Mouse (Mus musculus): ENCODE data around the gene Arrdc2. TPM values are rescaled to one million over a fixed set of nuclear protein-coding genes. Genes with fewer than 3 reads are reported as not detected.

Arrdc2 gene
- polyA plus RNA-seq, 1 experiment, result 73.8 TPM

GRCm38 (mm10) chr8:70849333-70849990 lies 9.9 kb upstream of the Arrdc2 start:
- H3K27me3 ChIP-seq (ENCODE audit: control insufficient read depth, insufficient read depth, low read length), result no peaks in the 10 kb centered on the region
- H3K4me3 ChIP-seq (ENCODE audit: extremely low read depth, insufficient read depth, insufficient read length), result no peak overlapping the region
- no peak for TF ChIP-seq POLR2A (IDR thresholded peaks at IDR 0.05; ENCODE audit: low read depth, low read length)
- no peak for TF ChIP-seq CTCF (IDR thresholded peaks at IDR 0.05; ENCODE audit: extremely low read depth, insufficient read depth, insufficient read length, insufficient replicate concordance)
- DNase-seq (ENCODE audit: low read depth in 1 of 2, low spot score in 2 of 2), result no peak
- no peaks in the 10 kb centered on the region for H3K36me3 ChIP-seq (ENCODE audit: control insufficient read depth, insufficient read depth, low read length)
- no peak overlapping the region for H3K27ac ChIP-seq (ENCODE audit: insufficient read depth, low read length)
- H3K4me1 ChIP-seq (ENCODE audit: control insufficient read depth, insufficient read depth, insufficient read length), result peaks cover 7% of the 10 kb centered on the region; the same call in 1 of the 2 replicates
- WGBS, result 90% methylated on average over 3 of the region's 3 CpGs

GRCm38 (mm10) chr8:70846371-70847154 lies 7.0 kb upstream of the Arrdc2 start:
- Histone ChIP-seq H3K27ac (ENCODE audit: insufficient read depth, low read length) (no peak overlapping the region), H3K27me3 (ENCODE audit: control insufficient read depth, insufficient read depth, low read length) (no peaks in the 10 kb centered on the region), H3K4me1 (ENCODE audit: control insufficient read depth, insufficient read depth, insufficient read length) (no peaks in the 10 kb centered on the region), H3K4me3 (ENCODE audit: extremely low read depth, insufficient read depth, insufficient read length) (no peak overlapping the region), H3K36me3 (ENCODE audit: control insufficient read depth, insufficient read depth, low read length) (no peaks in the 10 kb centered on the region)
- TF ChIP-seq POLR2A (IDR thresholded peaks at IDR 0.05; ENCODE audit: low read depth, low read length) (no peak), CTCF (IDR thresholded peaks at IDR 0.05; ENCODE audit: extremely low read depth, insufficient read depth, insufficient read length, insufficient replicate concordance) (peak; percentile 45; the same call in 1 of the 2 replicates)
- WGBS, result 47% methylated on average over 15 of the region's 15 CpGs
- peak in 1 of 2 experiments; percentile 40 for DNase-seq (ENCODE audit: low read depth in 1 of 2, low spot score in 2 of 2)

GRCm38 (mm10) chr8:70845108-70845507 lies 5.6 kb upstream of the Arrdc2 start:
- DNase-seq (ENCODE audit: low read depth in 1 of 2, low spot score in 2 of 2), result no peak
- Histone ChIP-seq H3K36me3 (ENCODE audit: control insufficient read depth, insufficient read depth, low read length) (no peaks in the 10 kb centered on the region), H3K4me3 (ENCODE audit: extremely low read depth, insufficient read depth, insufficient read length) (no peak overlapping the region), H3K4me1 (ENCODE audit: control insufficient read depth, insufficient read depth, insufficient read length) (peaks cover 1% of the 10 kb centered on the region; the same call in 1 of the 2 replicates), H3K27ac (ENCODE audit: insufficient read depth, low read length) (no peak overlapping the region), H3K27me3 (ENCODE audit: control insufficient read depth, insufficient read depth, low read length) (no peaks in the 10 kb centered on the region)
- 61% methylated on average over 5 of the region's 5 CpGs for WGBS
- TF ChIP-seq CTCF (IDR thresholded peaks at IDR 0.05; ENCODE audit: extremely low read depth, insufficient read depth, insufficient read length, insufficient replicate concordance) (no peak), POLR2A (IDR thresholded peaks at IDR 0.05; ENCODE audit: low read depth, low read length) (no peak)

- no peaks in the 10 kb centered on the region for H3K36me3 ChIP-seq (ENCODE audit: control insufficient read depth, insufficient read depth, low read length)
- WGBS, result 5% methylated on average over 6 of the region's 6 CpGs
- H3K27me3 ChIP-seq (ENCODE audit: control insufficient read depth, insufficient read depth, low read length), result no peaks in the 10 kb centered on the region
- TF ChIP-seq CTCF (IDR thresholded peaks at IDR 0.05; ENCODE audit: extremely low read depth, insufficient read depth, insufficient read length, insufficient replicate concordance), result peak; percentile 99
- TF ChIP-seq POLR2A (IDR thresholded peaks at IDR 0.05; ENCODE audit: low read depth, low read length), result no peak
- peaks cover 3% of the 10 kb centered on the region; the same call in 1 of the 2 replicates for H3K4me1 ChIP-seq (ENCODE audit: control insufficient read depth, insufficient read depth, insufficient read length)
- no peak overlapping the region for H3K4me3 ChIP-seq (ENCODE audit: extremely low read depth, insufficient read depth, insufficient read length)
- peak; percentile 65 to 88 for DNase-seq (ENCODE audit: low read depth in 1 of 2, low spot score in 2 of 2)
- 0 out of 2 replicates have a peak overlapping the region, but pooled peaks have one; percentile 19 for H3K27ac ChIP-seq (ENCODE audit: insufficient read depth, low read length)
These were observed 5.0 kb upstream of the Arrdc2 start for GRCm38 (mm10) chr8:70844523-70844922.

- H3K4me1 ChIP-seq (ENCODE audit: control insufficient read depth, insufficient read depth, insufficient read length), result peaks cover 3% of the 10 kb centered on the region; the same call in 1 of the 2 replicates
- no peaks in the 10 kb centered on the region for H3K36me3 ChIP-seq (ENCODE audit: control insufficient read depth, insufficient read depth, low read length)
- DNase-seq (ENCODE audit: low read depth in 1 of 2, low spot score in 2 of 2), result no peak
- 89% methylated on average over 8 of the region's 8 CpGs for WGBS
- no peaks in the 10 kb centered on the region for H3K27me3 ChIP-seq (ENCODE audit: control insufficient read depth, insufficient read depth, low read length)
- peak overlapping the region; percentile 19; the same call in 1 of the 2 replicates for H3K27ac ChIP-seq (ENCODE audit: insufficient read depth, low read length)
- TF ChIP-seq CTCF (IDR thresholded peaks at IDR 0.05; ENCODE audit: extremely low read depth, insufficient read depth, insufficient read length, insufficient replicate concordance) (no peak), POLR2A (IDR thresholded peaks at IDR 0.05; ENCODE audit: low read depth, low read length) (no peak)
- H3K4me3 ChIP-seq (ENCODE audit: extremely low read depth, insufficient read depth, insufficient read length), result no peak overlapping the region
These were observed 4.4 kb upstream of the Arrdc2 start for GRCm38 (mm10) chr8:70843941-70844340.

- 74% methylated on average over 5 of the region's 5 CpGs for WGBS
- DNase-seq (ENCODE audit: low read depth in 1 of 2, low spot score in 2 of 2), result no peak
- H3K36me3 ChIP-seq (ENCODE audit: control insufficient read depth, insufficient read depth, low read length), result no peaks in the 10 kb centered on the region
- no peak overlapping the region for H3K4me3 ChIP-seq (ENCODE audit: extremely low read depth, insufficient read depth, insufficient read length)
- TF ChIP-seq POLR2A (IDR thresholded peaks at IDR 0.05; ENCODE audit: low read depth, low read length), result no peak
- TF ChIP-seq CTCF (IDR thresholded peaks at IDR 0.05; ENCODE audit: extremely low read depth, insufficient read depth, insufficient read length, insufficient replicate concordance), result no peak
- H3K4me1 ChIP-seq (ENCODE audit: control insufficient read depth, insufficient read depth, insufficient read length), result peaks cover 3% of the 10 kb centered on the region; the same call in 1 of the 2 replicates
- peak overlapping the region; percentile 19; the same call in 1 of the 2 replicates for H3K27ac ChIP-seq (ENCODE audit: insufficient read depth, low read length)
- H3K27me3 ChIP-seq (ENCODE audit: control insufficient read depth, insufficient read depth, low read length), result no peaks in the 10 kb centered on the region
These were observed 3.8 kb upstream of the Arrdc2 start for GRCm38 (mm10) chr8:70843214-70843773.
